Mouse (Mus musculus) lung, adult 2 months (tissue): ENCODE results near the gene Rtn4rl1.

ENCODE experiments used
- CTCF ChIP-seq: fragments of 200-500 bp; IDR thresholded peaks from 2 replicates; pipeline ENCODE4 v1.5.1; 2011; ENCODE audit warnings: mild to moderate bottlenecking, low read length, control low read depth; ENCODE audit not compliant: insufficient read depth
- POLR2A ChIP-seq: fragments of 200-500 bp; IDR thresholded peaks from 2 replicates; pipeline ENCODE4 v1.6.1; 2011; ENCODE audit warnings: low read depth, mild to moderate bottlenecking, control low read depth, low read length, borderline replicate concordance; ENCODE audit errors: extremely low read depth

- TF ChIP-seq POLR2A (no peak), CTCF (no peak)
These were observed 74.9 kb downstream of the Rtn4rl1 start for GRCm38 (mm10) chr11:75268492-75268891.
